Mouse (Mus musculus) spleen, adult 2 months (tissue): ENCODE data around the gene Marc2. TPM values are rescaled to one million over a fixed set of nuclear protein-coding genes. Genes with fewer than 3 reads are reported as not detected.

Source experiments
- DNase-seq, 2 experiments: peaks; one replicate each; pipeline versions ENCODE4 v3.0.0 to v3.0.0-alpha.2; 2012 to 2021; ENCODE audit warnings: low spot score in 2 of 2, low read depth in 1 of 2
- H3K27ac ChIP-seq: fragments of 200-500 bp; 2 replicates; pipeline ENCODE4 v1.5.1; 2012; ENCODE audit warnings: low read length, inconsistent platforms; ENCODE audit not compliant: insufficient read depth
- H3K27me3 ChIP-seq: fragments of 200-500 bp; 2 replicates; pipeline ENCODE4 v1.6.1; 2012; ENCODE audit warnings: mild to moderate bottlenecking, moderate library complexity, low read length, inconsistent platforms; ENCODE audit not compliant: control insufficient read depth, insufficient read depth
- H3K36me3 ChIP-seq: fragments of 200-500 bp; 2 replicates; pipeline ENCODE4 v1.6.1; 2012; ENCODE audit warnings: mild to moderate bottlenecking, low read length, inconsistent platforms; ENCODE audit not compliant: control insufficient read depth, insufficient read depth
- H3K4me1 ChIP-seq: fragments of 200-500 bp; 2 replicates; pipeline ENCODE4 v1.6.1; 2011; ENCODE audit warnings: inconsistent platforms; ENCODE audit not compliant: control insufficient read depth, insufficient read depth, insufficient read length
- H3K4me3 ChIP-seq: fragments of 200-500 bp; 2 replicates; pipeline ENCODE4 v1.5.1; 2011; ENCODE audit warnings: mild to moderate bottlenecking, inconsistent platforms; ENCODE audit not compliant: insufficient read depth, insufficient read length; ENCODE audit errors: extremely low read depth
- CTCF ChIP-seq: fragments of 200-500 bp; IDR thresholded peaks from 2 replicates; pipeline ENCODE4 v1.5.1; 2011; ENCODE audit warnings: mild to moderate bottlenecking, inconsistent platforms; ENCODE audit not compliant: insufficient read depth, insufficient read length, insufficient replicate concordance; ENCODE audit errors: extremely low read depth
- POLR2A ChIP-seq: fragments of 200-500 bp; IDR thresholded peaks from 2 replicates; pipeline ENCODE4 v1.6.1; 2011; ENCODE audit warnings: low read depth, low read length, inconsistent platforms
- WGBS: fragments of 180-500 bp; shearing (Covaris S2); methylation state at CpG from one replicate; pipeline ENCODE4 v1.1.7; 2018; 5-methylcytosine and 5-hydroxymethylcytosine counted together
- polyA plus RNA-seq: library from polyadenylated mRNA; depleted of rRNA; stranded (reverse); fragments of >200 nt; gene quantifications from 2 replicates; pipeline ENCODE4 v1.2.3, GENCODE M21; 2012

The Marc2 gene
- polyA plus RNA-seq, 1 experiment = 52.4 TPM

DNA sequence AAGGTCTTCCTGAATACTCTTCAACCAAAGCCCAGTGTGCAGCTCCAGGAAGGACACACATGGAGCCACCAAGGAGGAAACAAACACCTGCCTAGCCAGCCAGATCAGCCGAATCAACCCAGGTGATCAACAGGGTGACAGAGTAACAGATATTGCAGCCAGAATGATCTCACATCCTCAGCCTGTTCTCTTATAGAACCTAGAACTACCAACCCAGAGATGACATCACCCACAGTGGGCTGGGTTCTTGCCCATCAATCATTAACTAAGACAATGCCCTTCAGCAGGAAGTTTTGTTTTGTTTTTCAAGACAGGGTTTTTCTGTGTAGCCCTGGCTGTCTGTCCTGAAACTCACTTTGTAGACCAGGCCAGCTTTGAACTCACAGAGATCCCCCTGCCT lies 12.0 kb upstream of the Marc2 start:
- H3K36me3 ChIP-seq = no peaks in the 10 kb centered on the region
- DNase-seq = no peak
- WGBS = 80% methylated on average over 1 of the region's 1 CpGs
- no peak overlapping the region for H3K27ac ChIP-seq
- no peaks in the 10 kb centered on the region; the same call in 1 of the 2 replicates for H3K4me1 ChIP-seq
- H3K4me3 ChIP-seq = no peak overlapping the region
- H3K27me3 ChIP-seq = no peaks in the 10 kb centered on the region
- TF ChIP-seq CTCF = no peak
- TF ChIP-seq POLR2A = no peak

DNA sequence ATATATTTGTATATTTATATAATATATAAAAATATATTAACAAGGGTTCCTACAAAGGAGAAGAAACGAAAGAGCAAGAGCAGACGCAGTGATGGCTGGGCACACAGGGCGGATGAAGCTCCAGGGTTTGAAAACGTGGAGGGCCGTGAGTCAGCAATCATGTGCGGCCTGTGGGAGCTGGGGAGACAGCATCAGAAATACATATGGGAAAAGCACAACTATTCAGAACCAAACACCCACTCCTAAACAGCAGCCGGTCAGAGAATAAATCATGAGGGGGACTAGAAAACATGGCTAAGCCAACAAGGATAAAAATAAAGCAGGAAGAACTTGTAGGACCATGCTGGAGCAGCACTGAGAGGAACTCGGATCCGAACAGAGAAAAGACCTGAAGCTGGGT lies 11.0 kb upstream of the Marc2 start:
- no peak for DNase-seq
- Histone ChIP-seq H3K27me3 (no peaks in the 10 kb centered on the region), H3K4me3 (no peak overlapping the region), H3K27ac (no peak overlapping the region), H3K4me1 (no peaks in the 10 kb centered on the region; the same call in 1 of the 2 replicates), H3K36me3 (no peaks in the 10 kb centered on the region)
- TF ChIP-seq CTCF (no peak), POLR2A (no peak)
- WGBS = 89% methylated on average over 9 of the region's 9 CpGs

DNA sequence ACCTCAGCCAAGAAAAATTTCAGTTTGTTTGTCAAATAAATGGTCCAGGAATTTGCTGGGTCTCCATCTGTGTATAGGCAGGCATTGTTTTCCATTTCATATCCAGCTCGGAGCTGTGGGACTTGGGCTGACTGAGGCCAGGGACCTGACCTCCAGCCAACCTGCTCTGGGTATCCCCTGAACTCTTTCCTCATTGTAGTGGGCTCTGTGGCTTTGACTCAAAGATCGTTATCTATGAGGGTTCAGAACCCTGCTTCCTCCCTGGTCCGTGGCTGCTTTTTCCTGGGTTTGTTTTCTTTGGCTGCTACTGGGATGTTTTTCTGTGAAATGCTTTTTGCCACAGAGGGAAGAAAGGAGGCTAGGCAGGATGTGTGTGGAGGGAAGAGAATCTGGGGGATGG lies 7.7 kb upstream of the Marc2 start:
- Histone ChIP-seq H3K27me3 (no peaks in the 10 kb centered on the region), H3K36me3 (no peaks in the 10 kb centered on the region), H3K4me1 (no peaks in the 10 kb centered on the region; the same call in 1 of the 2 replicates), H3K27ac (no peak overlapping the region), H3K4me3 (no peak overlapping the region)
- 24% methylated on average over 3 of the region's 3 CpGs for WGBS
- DNase-seq = no peak
- no peak for TF ChIP-seq CTCF
- TF ChIP-seq POLR2A = no peak

DNA sequence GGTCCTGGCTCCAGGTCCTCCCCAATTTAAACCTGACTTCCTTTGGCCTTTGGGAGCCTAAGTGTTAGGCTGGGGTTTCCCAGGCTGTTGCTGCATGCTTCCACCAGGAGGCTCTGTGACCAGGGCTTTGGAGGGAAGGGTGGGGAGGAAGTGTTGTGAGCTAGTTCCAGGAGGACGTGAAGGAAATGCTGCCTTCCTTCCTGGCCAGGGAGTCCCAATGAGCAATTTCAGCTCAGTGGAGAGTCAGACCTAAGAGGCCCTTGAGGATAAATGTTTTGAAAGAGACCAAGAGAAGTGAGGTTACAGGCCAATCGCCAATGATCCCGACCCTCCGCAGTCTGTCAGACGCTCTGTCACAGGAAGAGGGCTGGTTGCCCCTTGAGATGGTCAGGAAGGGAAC lies 7.1 kb upstream of the Marc2 start:
- Histone ChIP-seq H3K36me3 (no peaks in the 10 kb centered on the region), H3K4me1 (no peaks in the 10 kb centered on the region; the same call in 1 of the 2 replicates), H3K27me3 (no peaks in the 10 kb centered on the region), H3K27ac (no peak overlapping the region; the same call in 1 of the 2 replicates), H3K4me3 (no peak overlapping the region)
- WGBS = 10% methylated on average over 5 of the region's 5 CpGs
- TF ChIP-seq CTCF (peak; percentile 32; the same call in 1 of the 2 replicates), POLR2A (no peak)
- DNase-seq = peak in 1 of 2 experiments; percentile 64

DNA sequence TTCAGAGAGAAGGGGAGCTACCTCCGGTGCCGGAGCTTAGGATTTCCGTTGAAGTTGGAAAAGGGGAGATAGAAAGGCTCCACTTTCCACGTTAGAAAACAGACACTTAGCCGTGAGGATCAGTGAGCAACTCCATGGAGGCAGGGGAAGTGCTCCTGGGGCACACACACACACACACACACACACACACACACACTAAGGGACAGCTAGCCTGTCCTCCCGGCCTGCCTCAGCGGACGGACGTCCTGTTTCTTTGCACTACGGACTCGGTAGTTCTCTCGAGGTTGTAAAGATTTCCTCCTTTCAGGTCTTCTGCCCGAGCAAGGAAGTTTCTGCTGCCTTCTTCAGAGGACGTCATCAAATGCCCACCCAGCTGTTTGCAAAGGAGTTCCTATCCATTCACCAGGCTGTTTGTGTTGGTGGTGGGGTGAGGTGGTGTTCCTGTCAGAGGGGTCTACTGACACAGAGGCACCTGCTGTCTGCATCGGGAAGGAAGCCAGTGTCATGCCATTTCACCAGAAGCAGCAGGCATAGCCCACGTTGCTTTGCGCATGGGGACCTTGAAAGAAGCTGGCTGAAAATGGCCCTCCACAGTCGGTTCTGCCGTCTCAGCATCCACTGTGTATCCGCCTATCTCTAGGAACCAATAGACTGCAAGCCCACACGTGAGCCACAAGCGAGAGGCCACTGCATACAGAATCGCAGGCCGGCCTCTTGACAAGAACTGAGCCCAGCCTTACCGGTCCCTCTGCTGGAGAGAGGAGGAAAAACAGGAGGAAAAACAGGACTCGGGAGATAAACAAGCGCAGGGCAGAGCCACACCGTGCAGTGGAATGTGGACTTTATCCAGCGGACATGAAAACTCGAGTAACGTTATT lies 5.7 kb upstream of the Marc2 start:
- Histone ChIP-seq H3K36me3 (no peaks in the 10 kb centered on the region), H3K27me3 (no peaks in the 10 kb centered on the region), H3K4me1 (no peaks in the 10 kb centered on the region; the same call in 1 of the 2 replicates), H3K4me3 (peak overlapping the region; percentile 28; the same call in 1 of the 2 replicates), H3K27ac (peak overlapping the region; percentile 39; the same call in 1 of the 2 replicates)
- TF ChIP-seq POLR2A (no peak), CTCF (peak; percentile 32; the same call in 1 of the 2 replicates)
- WGBS = 11% methylated on average over 31 of the region's 31 CpGs
- peak; percentile 41 to 51 for DNase-seq

DNA sequence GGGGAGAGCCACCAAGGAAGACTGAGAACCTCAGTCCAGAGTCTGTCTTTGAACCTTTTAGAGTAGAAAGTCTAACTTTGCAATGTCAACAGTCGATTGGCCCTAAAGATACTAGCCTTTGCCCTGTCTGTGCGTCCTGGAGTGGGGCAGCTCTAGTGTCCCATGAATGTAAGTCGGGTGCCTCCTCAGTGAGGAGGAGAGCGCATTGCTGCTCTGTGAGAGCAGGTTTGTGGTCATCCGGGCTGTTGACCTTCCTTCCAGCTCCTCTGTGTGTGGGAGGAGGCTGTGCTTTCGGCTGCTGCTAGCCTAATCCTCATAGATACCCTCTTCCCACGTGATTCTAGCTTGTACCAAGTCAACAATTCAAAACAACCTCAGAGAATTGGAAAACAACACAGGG lies 4.9 kb upstream of the Marc2 start:
- DNase-seq = no peak
- 79% methylated on average over 7 of the region's 7 CpGs for WGBS
- Histone ChIP-seq H3K27me3 (no peaks in the 10 kb centered on the region), H3K4me3 (no peak overlapping the region), H3K4me1 (peaks cover 4% of the 10 kb centered on the region; the same call in 1 of the 2 replicates), H3K27ac (no peak overlapping the region), H3K36me3 (no peaks in the 10 kb centered on the region)
- TF ChIP-seq POLR2A (no peak), CTCF (no peak)

DNA sequence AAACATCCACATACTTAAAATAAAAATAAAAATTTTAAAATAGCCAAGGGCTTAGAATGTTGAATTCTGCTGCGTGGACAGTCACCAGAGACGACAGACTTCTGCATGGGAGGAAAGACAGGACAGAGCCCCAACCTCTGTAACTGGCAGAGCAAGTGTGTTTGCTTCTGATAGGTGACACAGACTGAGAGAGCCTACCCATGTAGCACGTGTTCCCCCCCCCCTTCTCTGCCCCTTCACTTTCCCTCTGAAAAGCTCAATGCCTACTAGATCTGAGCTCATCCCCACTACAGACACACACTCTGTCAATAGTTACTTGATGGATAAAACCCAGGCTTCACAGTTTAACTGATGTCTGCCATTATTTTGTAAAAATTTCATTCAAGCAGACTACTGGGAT lies 722 bp upstream of the Marc2 start:
- TF ChIP-seq CTCF (no peak), POLR2A (no peak)
- Histone ChIP-seq H3K36me3 (no peaks in the 10 kb centered on the region), H3K4me1 (peaks cover 17% of the 10 kb centered on the region), H3K4me3 (no peak overlapping the region), H3K27ac (no peak overlapping the region), H3K27me3 (no peaks in the 10 kb centered on the region)
- 68% methylated on average over 3 of the region's 3 CpGs for WGBS
- DNase-seq = no peak
